Mouse (Mus musculus) left cerebral cortex, postnatal 36 days (tissue): ENCODE results near the gene Eddm3b. TPM values are rescaled to one million over a fixed set of nuclear protein-coding genes. Genes with fewer than 3 reads are reported as not detected.
A peak's percentile ranks its signal among the peaks of the same experiment; 100 is the strongest.

Experiments
- DNase-seq, 2 experiments: peaks; one replicate each; pipeline ENCODE4 v3.0.0; 2021 to 2022; ENCODE audit warnings: low spot score in 2 of 2, mixed read lengths in 1 of 2
- intact Hi-C: fragments of 180-260 bp; cut with DNase I; formaldehyde crosslinking; loops from one replicate; pipeline ENCODE4 v1.15.1; 2025
- total RNA-seq, 2 experiments: library from RNA; stranded (reverse); gene quantifications; 2 replicates each; pipeline ENCODE4 v1.2.3; 2021

The Eddm3b gene
- total RNA-seq, 2 experiments from 2014 or later, result not detected

DNA sequence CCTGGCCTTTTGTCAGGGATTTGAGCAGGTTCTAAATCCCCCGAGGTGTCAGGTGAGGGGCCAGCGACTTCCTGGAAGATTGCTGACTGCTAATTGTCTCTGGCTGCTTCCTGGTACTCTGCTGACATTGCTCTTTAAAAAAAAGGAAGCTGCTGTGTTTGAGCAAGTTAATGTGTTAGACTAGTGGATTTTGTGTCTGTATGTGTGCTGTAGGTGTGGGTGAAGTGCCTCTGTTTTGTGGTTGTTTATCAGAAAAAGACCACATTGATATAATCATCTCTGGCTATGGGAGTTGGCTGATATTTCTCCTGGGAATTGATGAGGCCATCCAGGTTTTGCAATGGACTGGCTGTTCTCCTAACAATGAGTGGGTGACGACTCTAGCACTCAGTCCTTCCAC, 20.7 kb upstream of the Eddm3b start:
- intact Hi-C loops, result loop anchor here (10.0 kb wide), 1 partner anchor 1161 kb away; the partner anchor contains the start of gene Chd8

DNA sequence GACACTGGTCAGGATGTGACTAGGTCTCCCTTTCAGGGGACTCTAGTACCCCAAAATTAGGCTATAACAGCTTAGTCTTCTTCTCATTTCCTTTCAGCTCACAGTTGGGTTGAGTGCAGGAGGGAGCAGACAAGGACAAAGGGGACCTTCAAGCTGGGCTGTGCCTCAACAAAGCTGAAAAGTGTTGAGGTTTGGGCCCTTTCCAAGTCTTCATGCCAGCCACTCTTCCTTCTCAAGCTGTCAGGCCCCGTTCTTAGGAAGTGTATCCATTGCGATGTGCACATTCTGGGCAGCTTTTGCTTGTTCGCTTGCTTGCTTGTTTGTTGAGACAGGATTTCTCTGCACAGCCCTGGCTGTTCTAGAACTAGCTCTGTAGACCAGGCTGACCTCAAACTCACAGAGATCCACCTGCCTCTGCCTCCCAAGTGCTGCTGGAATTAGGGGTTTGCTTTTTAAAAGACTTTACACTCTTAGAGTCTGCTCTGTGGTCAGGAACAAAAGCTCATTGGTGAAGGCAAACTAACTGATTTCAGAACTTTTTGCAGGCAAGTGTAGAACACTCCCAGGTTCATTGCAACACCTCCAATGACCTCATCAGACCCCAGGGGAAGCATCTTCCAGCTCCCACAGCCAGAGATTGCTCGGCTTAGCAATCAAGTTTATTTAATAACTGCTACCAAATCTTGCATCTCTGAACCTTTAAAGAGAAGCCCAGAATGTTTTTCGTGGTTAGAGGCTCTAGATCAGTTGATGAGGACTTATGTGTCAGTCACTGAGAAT, 19.9 kb upstream of the Eddm3b start:
- intact Hi-C loops, result loop anchor here (10.0 kb wide), 1 partner anchor 1161 kb away; the partner anchor contains the start of gene Chd8
- no peak for DNase-seq

More for the DNA sequence above, 20.7 kb upstream of the Eddm3b start:
- DNase-seq, result no peak

DNA sequence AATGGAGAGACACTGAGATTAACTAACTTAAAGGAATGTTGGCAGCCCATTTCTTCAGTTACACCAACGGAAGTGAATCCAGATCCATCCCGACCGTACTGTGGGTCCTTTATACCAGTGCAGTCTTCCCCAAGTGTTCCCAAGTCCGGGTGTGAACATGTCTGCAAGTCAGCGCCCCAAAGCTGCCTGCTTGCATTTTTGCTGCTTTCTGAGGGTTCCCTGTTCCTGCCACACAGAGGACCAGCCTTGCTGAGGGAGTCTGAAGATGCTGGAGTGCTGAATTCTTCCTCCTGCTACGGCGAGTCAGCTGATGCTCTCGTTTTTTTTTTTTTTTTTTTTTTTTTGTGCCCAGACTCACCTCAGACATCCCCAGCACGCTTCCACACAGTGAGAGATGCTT, 19.3 kb upstream of the Eddm3b start:
- intact Hi-C loops, result loop anchor here (10.0 kb wide), 1 partner anchor 1160 kb away; the partner anchor contains the start of gene Chd8
- DNase-seq, result no peak

DNA sequence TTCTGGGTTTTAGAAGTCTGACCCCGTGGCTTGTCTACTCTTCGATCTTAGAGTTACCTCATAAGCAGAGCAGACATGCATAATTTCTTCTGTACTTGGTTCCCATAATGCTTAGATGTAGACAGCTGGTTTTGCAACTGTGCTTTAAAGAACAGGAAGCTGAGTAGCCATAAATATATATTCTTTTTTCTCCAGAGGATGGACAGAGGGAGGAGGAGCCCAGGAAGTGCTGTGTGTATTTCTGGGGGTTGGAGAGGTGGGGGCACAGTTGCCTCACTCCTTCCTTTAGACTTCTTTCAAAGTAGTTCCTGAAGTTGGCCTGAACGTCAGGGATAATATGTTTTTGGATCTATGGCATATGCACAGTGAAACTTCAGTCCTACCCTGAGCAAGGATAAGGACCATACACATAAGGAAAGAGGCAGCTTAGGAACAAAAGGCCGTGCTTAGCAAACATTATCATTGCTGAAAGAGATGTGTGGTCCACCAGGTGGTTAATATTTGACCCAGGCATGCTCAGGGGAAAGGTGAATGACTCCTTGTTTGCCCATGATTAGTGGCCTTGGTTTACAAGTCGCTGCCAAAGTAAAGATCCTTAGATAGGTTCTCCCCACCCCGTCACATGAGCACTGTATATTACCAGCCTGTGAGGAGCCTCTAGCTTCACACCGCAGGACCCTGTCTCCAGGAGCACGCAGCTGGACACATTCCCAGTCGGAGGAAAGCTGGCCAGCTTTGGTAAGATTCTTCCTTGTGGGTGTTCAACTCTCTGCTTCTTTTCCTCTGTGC, 18.3 kb upstream of the Eddm3b start:
- intact Hi-C loops, result loop anchor here (2.0 to 10.0 kb wide), 2 partner anchors 69 to 1159 kb away; partner anchors contain the start of gene Chd8
- DNase-seq, result no peak

DNA sequence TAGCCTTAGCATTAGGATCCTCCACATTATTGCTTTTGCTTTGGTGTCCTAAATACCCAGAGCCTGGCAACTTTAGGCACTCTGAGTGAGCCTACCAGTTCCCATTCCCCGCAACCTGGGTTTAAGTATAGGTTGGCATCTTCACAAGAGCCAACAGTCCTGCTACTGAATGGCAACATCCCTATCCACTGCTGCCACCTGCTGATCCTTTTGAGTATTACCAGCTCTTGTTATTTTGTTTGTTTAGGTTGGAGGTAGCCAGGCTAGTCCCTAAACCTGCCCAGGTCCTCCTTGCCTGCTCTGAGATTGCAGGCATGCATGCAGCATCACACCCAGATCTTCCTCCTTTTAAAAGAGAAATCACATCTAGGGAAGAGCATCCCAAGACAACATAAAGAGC, 15.9 kb upstream of the Eddm3b start:
- intact Hi-C loops, result loop anchor here (10.0 kb wide), 1 partner anchor 1157 kb away; the partner anchor contains the start of gene Chd8
- peak; percentile 51 to 80 for DNase-seq

DNA sequence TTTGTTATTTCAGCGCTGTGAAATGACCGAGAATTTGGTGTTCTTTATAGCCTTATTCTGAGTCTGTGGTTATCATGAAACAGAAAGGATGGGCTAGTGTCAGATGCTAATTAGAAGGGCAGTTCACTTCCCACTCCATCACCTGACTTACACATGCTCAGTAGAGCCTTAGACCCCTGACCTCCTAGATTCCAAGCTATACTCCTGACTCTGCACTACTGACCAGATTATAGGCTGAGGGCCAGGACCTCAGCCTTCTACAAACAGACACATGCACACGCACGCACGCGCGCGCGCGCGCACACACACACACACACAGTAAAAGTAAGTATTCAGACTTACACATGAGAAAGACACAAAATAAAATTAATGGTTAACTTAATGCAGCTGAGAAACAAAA, 15.3 kb upstream of the Eddm3b start:
- intact Hi-C loops, result loop anchor here (10.0 kb wide), 1 partner anchor 1156 kb away; the partner anchor contains the start of gene Chd8
- DNase-seq, result no peak

DNA sequence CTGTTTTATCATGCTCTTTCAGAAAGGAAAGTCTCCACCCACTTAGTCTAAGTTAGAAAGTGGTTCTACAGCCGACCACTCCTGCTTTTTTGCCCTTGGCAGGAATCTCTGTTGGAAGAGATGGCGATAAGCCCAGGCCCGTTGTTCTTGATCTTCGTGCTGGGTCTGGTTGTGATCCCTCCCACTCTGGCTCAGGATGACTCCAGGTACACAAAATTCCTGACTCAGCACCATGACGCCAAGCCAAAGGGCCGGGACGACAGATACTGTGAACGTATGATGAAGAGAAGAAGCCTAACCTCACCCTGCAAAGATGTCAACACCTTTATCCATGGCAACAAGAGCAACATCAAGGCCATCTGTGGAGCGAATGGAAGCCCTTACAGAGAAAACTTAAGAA, 12.9 kb upstream of the Eddm3b start:
- intact Hi-C loops, result loop anchor here (2.0 to 10.0 kb wide), 3 partner anchors 141 to 244 kb away; no protein-coding TSS in a partner anchor
- DNase-seq, result no peak

DNA sequence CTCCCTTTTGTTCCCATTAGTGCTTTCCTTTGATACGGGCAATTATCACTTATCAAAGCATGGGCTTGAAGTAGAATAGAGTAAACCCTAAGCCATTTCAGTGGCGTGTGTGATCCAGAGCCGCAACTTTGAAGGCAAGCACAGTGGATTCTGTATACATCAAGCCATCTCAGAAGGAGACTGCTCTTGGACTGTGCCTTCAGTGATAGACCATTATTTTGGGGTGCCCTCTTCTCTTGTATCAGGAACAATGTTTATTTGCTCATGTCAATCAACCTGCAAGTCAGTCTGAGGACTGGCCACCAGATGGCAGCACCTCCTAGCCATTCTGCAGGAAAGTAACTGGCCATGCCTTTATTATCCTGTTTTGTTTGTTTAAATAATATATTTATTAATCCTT, 11.0 kb upstream of the Eddm3b start:
- intact Hi-C loops, result loop anchor here (5.0 to 10.0 kb wide), 2 partner anchors 139 to 242 kb away; no protein-coding TSS in a partner anchor
- peak; percentile 50 for DNase-seq

DNA sequence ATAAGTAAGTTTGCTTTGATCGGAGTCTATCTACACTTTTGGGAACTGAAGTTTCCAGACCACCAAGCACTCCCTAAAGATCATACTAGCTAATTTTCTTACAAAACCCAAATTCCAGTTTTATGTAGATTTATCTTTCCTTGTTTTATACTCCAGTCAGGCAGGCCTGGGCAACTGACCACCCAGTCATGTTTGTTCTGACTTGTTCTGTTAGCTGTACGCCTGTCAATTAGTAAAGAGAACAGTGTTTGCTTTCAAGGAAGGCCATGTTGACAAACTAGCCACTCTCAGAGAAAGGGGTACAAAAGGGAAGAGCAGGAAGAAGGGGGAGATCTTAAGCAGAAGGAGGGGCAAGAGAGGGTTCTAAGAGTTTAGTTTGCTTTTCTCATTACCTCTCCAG, 9.9 kb upstream of the Eddm3b start:
- DNase-seq, result no peak
- intact Hi-C loops, result loop anchor here (5.0 to 10.0 kb wide), 2 partner anchors 138 to 240 kb away; no protein-coding TSS in a partner anchor

DNA sequence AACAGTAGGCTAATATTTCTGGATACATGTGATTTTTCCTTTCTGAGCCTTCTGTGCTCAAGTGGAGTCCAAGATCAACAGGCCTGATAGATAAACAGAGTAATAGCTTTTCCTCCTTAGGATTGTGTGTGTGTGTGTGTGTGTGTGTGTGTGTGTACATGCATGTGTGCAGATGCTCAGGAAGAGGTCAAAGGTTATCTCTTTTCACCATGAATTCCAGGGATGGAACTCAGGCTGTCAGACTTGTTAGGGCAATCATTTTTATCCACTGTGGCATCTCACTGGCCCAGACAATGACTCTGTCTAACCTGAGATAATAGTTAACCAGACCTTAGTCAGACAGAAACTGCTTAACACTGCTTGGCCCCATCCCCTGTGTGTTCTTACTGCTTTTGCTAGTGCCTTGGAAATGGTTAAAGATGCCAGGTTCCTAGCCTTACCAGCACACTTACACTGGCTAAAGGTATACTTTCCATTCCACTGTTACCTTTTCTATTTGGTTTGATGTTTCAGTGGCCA, 7.7 kb upstream of the Eddm3b start:
- intact Hi-C loops, result loop anchor here (10.0 kb wide), 1 partner anchor 238 kb away; no protein-coding TSS in a partner anchor
- no peak for DNase-seq

DNA sequence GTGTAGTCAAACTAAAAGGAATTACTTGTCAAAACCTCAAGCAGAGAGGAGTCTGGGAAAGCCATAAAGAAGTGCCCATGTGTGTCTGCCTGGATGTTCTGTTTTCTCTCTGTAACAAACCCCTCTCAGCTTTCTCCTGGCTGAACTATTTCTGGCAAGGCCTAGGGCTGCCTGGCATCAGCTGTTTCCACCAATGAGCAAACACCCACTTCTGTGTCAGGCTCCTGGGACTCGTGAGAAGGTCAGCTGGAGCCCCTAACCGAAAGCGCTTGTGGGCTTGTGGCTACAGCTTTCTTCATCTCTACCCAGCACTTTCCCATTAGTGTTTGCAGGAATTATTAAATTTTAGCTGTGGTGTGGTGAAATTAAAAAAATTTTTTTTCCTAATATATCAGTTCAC, 2.3 kb upstream of the Eddm3b start:
- no peak for DNase-seq
- intact Hi-C loops, result no loop called here

DNA sequence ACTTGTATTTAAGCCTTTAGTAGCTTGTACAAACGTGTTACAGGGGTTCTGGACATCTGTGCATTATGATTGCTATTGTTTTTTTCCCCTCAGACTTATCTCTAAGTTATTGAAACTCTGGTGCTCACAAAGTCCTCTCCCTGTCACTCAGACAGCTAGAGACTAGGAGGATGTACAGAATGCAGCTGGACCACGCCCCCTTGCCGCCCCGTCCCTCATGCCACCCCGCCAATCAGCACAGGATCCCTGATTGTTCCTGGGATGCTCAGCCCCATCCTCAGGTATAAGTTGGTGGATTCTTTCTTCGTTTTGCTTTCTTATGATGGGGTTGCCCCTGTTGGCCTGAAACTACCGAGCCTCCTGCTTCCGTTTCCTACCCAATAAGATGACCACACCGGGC, 750 bp upstream of the Eddm3b start:
- intact Hi-C loops, result no loop called here
- DNase-seq, result no peak

DNA sequence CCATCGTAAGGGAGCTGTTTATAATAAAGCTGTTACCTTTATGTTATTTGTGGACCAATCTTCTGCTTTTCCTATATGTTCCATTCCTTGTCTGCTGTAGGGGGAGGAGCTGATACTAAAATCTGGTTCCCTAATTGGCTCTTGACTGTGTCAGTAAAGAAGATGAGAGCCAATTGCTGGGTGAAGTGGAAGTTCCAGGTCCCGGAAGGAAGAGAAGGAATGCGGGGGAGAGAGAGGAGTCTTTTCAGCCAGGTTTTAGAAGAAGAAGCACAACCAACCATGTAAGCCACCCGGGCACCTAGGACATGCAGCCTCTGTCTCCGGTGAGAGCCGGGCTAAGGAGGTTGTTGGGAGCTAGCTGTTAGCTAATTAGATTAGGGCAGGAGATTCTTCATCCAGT, 11.5 kb downstream of the Eddm3b start:
- intact Hi-C loops, result no loop called here

DNA sequence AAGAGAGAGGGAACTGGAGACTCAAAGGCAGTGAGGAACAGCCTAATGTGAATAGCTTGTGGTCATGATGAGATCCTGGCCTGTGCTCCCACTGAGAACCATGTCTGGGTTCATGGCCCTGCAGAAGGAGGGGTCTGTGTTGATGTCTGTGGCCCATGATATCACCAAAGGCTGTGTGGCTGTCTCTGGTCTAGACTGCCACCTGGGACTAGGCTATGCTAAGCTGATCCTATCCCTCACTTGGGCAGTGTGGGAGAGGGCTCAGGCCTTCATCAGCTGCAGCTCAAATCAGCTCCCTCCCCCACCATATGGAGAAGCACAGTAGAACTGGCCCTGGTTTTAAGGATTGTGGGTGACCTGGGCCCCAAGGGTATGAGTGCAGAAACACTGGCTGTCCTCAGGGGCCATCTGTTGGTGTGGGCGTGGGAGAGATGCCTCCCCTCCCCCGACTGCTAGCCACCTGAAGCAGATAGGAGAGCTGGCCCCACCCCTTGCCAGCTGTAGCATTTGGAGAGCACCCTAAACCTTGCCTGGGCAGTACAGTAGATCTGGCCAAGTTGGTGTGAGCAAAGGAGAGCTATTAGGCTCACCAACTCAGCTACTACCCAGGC, 13.5 kb downstream of the Eddm3b start:
- DNase-seq, result no peak
- intact Hi-C loops, result no loop called here

More for the DNA sequence above, 11.5 kb downstream of the Eddm3b start:
- DNase-seq, result no peak

DNA sequence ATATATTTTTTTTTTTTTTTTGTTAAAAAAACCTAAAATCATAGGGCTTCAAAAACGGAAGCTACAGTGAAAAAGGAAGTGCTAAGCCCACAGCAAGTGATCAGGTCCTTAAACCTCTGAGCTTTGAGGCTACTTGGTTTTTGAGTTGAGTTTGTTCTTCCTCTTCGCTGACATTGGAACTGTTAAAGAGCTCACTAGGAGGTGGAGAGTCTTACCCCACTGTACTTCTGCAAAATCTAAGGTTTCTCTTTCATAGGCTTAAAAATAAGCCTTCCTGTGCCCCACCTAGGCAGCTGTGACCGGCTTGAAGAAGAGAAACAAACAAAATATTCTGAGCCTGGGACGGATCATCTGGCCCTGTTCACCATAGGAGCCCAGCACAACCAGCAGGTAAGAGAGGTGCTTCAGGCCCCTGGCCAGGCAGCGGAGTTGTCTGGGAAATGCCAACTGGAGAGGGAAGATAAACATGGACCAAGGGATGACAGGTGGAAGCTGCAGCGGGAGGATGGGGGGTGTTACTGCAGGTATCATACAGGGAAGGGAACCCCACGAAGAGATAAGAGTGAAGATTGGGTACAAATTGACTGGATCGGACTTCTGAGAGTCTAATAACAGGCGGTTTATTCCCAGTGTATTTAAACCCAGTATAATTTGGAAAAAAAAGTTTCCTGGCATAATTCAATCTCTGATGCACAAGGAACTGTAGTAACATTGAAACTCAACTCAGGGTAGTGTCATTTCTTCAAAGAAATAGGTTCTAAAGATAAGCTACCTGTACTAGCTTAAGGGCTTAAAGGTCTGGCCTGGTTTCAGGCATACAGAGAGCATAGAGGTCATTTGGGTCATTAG, 14.8 kb downstream of the Eddm3b start:
- intact Hi-C loops, result no loop called here

DNA sequence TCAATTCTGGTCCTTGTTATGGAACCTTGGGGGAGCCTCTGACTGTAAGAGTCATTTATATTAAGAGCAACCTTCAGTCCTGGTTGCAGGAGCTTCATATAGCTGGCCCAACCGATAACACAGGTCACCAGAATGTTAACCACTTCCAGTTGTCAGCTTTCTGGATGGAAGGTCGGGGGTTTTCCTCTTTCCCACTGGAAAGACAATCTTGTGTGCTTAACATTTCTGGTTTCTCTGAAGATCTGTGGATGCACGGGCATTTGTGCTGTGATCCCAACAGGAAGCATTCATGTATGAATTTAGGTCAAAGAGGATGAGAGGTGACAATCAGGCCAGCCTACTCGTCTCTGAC, 15.4 kb downstream of the Eddm3b start:
- intact Hi-C loops, result no loop called here
- no peak for DNase-seq

More for the DNA sequence above, 14.8 kb downstream of the Eddm3b start:
- no peak for DNase-seq

DNA sequence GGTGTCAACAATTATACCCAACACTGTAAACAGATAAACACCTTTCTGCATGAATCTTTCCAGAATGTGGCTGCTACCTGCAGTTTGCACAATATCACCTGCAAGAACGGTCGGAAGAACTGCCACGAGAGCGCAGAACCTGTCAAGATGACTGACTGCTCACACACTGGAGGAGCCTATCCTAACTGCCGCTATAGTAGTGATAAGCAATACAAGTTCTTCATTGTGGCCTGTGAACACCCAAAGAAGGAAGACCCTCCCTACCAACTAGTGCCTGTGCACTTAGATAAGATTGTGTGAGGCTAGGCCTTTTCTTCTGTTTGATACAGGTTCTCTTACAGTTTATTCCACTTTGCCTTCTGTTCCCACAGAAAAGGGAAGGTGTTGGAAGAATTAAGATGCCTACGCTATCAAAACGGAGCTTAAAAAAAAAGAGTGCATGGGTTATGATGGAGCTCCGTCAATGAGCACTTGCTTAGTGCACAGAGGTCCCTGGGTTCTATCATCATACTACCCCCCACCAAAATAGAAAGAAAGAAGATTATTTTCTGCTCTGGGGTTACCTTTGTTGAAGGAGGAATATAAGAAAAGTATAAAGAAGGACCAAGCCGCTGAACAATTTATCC, 16.2 kb downstream of the Eddm3b start:
- intact Hi-C loops, result no loop called here
- no peak for DNase-seq

DNA sequence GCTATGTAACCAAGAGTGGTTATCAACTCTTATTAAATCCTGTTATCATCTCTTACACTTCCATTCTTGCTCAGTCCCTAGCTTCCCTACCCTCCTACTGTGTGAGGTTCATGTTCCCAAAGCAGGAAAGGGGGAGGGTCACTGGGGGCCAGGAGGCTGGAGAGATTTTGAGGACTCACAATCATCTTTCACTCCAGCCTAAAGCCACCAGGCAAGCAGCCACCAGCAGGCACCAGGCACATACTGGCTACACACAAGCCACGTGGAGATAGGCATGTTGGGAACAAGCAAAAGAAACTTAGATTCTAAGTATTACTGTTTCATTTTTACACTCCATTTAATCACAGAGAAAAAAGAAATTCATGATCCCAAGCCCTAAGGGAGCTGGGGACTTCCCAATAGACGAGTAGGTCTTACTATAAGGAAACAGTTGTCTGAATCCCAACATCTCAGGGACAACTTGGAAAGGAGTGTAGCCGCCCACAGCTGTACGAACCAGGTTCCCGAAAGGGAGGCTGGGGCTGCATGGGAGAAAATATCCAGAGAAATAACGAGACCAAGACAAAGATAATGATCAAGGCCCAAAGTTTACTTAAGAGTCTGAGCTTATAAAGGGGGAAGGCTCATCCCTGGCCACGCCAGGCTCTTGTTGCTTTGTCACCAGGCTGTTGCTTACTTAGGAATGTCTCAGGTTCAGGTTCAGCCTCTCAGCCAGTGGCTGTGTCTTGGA, 17.0 kb downstream of the Eddm3b start:
- intact Hi-C loops, result no loop called here
- no peak for DNase-seq
